ENCODE assay signal across 35 mouse cellular contexts in genomic region chr13:45059206-45059605, GRCm38 (mm10). TPM values are rescaled to one million over a fixed set of nuclear protein-coding genes. Genes with fewer than 3 reads are reported as not detected.
DNase-seq lines count a peak whose midpoint lies in the region; ATAC-seq and TF ChIP-seq lines count a peak whose summit lies in the region.
"Had no signal": no experiment of that assay in that cellular context is flagged by ENCODE, and none has a peak within 500 bp of the region (broad histone marks: within the 10 kb centered on the region; RNA-seq: fewer than 3 reads in every experiment).

No protein-coding gene starts in this region.

- intact Hi-C loops in heart, postnatal 25 days (cut with DNase I): no loop called here

- no peak for TF ChIP-seq EP300 in heart, postnatal 0 days (IDR thresholded peaks at IDR 0.05; ENCODE audit: low read depth)

- TF ChIP-seq CTCF in cerebellum, adult 2 months (IDR thresholded peaks at IDR 0.05; ENCODE audit: borderline replicate concordance, insufficient read depth, low read depth, low read length): no peak
- TF ChIP-seq CTCF in heart, postnatal 0 days (IDR thresholded peaks at IDR 0.05; ENCODE audit: low read depth): no peak
- TF ChIP-seq CTCF in brain, embryonic 14.5 days (IDR thresholded peaks at IDR 0.05; ENCODE audit: borderline replicate concordance, extremely low read depth, insufficient read depth, insufficient read length): no peak

- ATAC-seq in forebrain, embryonic 13.5 days: peak; percentile 41; the same call in 1 of the 2 replicates
- no peak for ATAC-seq in forebrain, embryonic 12.5 days (ENCODE audit: low FRiP score)
- ATAC-seq in heart, postnatal 0 days (ENCODE audit: insufficient read depth, low read depth): peak; percentile 27; the same call in 1 of the 2 replicates
- ATAC-seq: hindbrain, embryonic 16.5 days; liver, embryonic 12.5 days; liver, postnatal 0 days; midbrain, embryonic 13.5 days; Patski had no signal

- no peak for TF ChIP-seq POLR2A in cerebellum, adult 2 months (IDR thresholded peaks at IDR 0.05; ENCODE audit: borderline replicate concordance, insufficient read depth, low read length)
- TF ChIP-seq POLR2A in brain, embryonic 14.5 days (IDR thresholded peaks at IDR 0.05; ENCODE audit: borderline replicate concordance, extremely low read depth, insufficient read depth, insufficient read length, poor library complexity, severe bottlenecking): no peak

- H3K4me2 ChIP-seq in forebrain, embryonic 13.5 days: no peak overlapping the region
- no peak overlapping the region for H3K4me2 ChIP-seq in forebrain, embryonic 12.5 days
- no peak overlapping the region for H3K4me2 ChIP-seq in heart, postnatal 0 days (ENCODE audit: low read depth, low read length)
- H3K4me2 ChIP-seq: embryonic facial prominence, embryonic 12.5 days; heart, embryonic 11.5 days; kidney, embryonic 15.5 days; liver, embryonic 12.5 days; midbrain, embryonic 13.5 days; stomach, embryonic 15.5 days had no signal

- H3K9me3 ChIP-seq in forebrain, embryonic 13.5 days (replicated peaks): no peaks in the 10 kb centered on the region
- no peaks in the 10 kb centered on the region for H3K9me3 ChIP-seq in forebrain, embryonic 12.5 days
- no peaks in the 10 kb centered on the region for H3K9me3 ChIP-seq in heart, postnatal 0 days (replicated peaks; ENCODE audit: control insufficient read depth, low read length)
- H3K9me3 ChIP-seq: embryonic facial prominence, embryonic 12.5 days; G1E; kidney, embryonic 15.5 days; liver, embryonic 12.5 days; midbrain, embryonic 13.5 days; stomach, embryonic 15.5 days had no signal

- no peak overlapping the region for H3K27ac ChIP-seq in cerebellum, adult 2 months (ENCODE audit: insufficient read depth, low read length)
- no peak overlapping the region for H3K27ac ChIP-seq in forebrain, embryonic 13.5 days
- no peak overlapping the region for H3K27ac ChIP-seq in forebrain, embryonic 12.5 days
- H3K27ac ChIP-seq in heart, postnatal 0 days (ENCODE audit: low read depth): no peak overlapping the region
- H3K27ac ChIP-seq: embryonic facial prominence, embryonic 12.5 days; kidney, embryonic 15.5 days; left cerebral cortex, adult 2 months; liver, embryonic 12.5 days; midbrain, embryonic 13.5 days; stomach, embryonic 15.5 days had no signal

- no peaks in the 10 kb centered on the region for H3K36me3 ChIP-seq in forebrain, embryonic 13.5 days (ENCODE audit: poor library complexity, severe bottlenecking)
- H3K36me3 ChIP-seq in forebrain, embryonic 12.5 days (replicated peaks): no peaks in the 10 kb centered on the region
- H3K36me3 ChIP-seq in heart, postnatal 0 days (replicated peaks; ENCODE audit: control insufficient read depth, insufficient read depth, low read length): no peaks in the 10 kb centered on the region
- H3K36me3 ChIP-seq: embryonic facial prominence, embryonic 12.5 days; G1E; kidney, embryonic 15.5 days; liver, embryonic 12.5 days; midbrain, embryonic 13.5 days; stomach, embryonic 15.5 days had no signal

- H3K27me3 ChIP-seq in cerebellum, adult 2 months (ENCODE audit: control insufficient read depth, insufficient read depth, low read length): no peaks in the 10 kb centered on the region
- no peaks in the 10 kb centered on the region for H3K27me3 ChIP-seq in forebrain, embryonic 13.5 days
- 0 out of 2 replicates have a peak, but pooled peaks cover 4% of the 10 kb centered on the region for H3K27me3 ChIP-seq in forebrain, embryonic 12.5 days
- no peaks in the 10 kb centered on the region for H3K27me3 ChIP-seq in heart, postnatal 0 days (ENCODE audit: control insufficient read depth, insufficient read depth, low read length)
- H3K27me3 ChIP-seq: embryonic facial prominence, embryonic 12.5 days; kidney, embryonic 15.5 days; midbrain, embryonic 13.5 days; stomach, embryonic 15.5 days had no signal

- DNase-seq in cerebellum, adult 2 months: peak in 1 of 2 experiments; percentile 3
- DNase-seq in cerebellum, adult 9-10 months: no peak
- DNase-seq in heart, postnatal 0 days (ENCODE audit: low spot score): no peak
- no peak for DNase-seq in heart, postnatal 25 days (ENCODE audit: low spot score)
- DNase-seq in brain, embryonic 14.5 days (ENCODE audit: low read depth): peak; percentile 60
- no peak for DNase-seq in lung, postnatal 36 days
- DNase-seq: adrenal gland, postnatal 14 days; embryo, embryonic 11 days; gastrocnemius, postnatal 10 days; kidney, adult 18-20 months; kidney, postnatal 25 days; liver, postnatal 0 days; lung, postnatal 4 days; right cerebral cortex, postnatal 14 days had no signal

- H3K4me1 ChIP-seq in cerebellum, adult 2 months (ENCODE audit: control insufficient read depth, insufficient read depth, low read length): peaks cover 5% of the 10 kb centered on the region; the same call in 1 of the 2 replicates
- 0 out of 2 replicates have a peak, but pooled peaks cover 4% of the 10 kb centered on the region for H3K4me1 ChIP-seq in forebrain, embryonic 13.5 days
- no peaks in the 10 kb centered on the region for H3K4me1 ChIP-seq in forebrain, embryonic 12.5 days
- H3K4me1 ChIP-seq in heart, postnatal 0 days (ENCODE audit: control insufficient read depth, insufficient read depth): peaks cover 7% of the 10 kb centered on the region
- H3K4me1 ChIP-seq: embryonic facial prominence, embryonic 12.5 days; liver, embryonic 12.5 days; midbrain, embryonic 13.5 days; stomach, embryonic 15.5 days had no signal

- H3K9ac ChIP-seq in forebrain, embryonic 13.5 days: no peak overlapping the region
- H3K9ac ChIP-seq in forebrain, embryonic 12.5 days: no peak overlapping the region
- no peak overlapping the region for H3K9ac ChIP-seq in heart, postnatal 0 days (replicated peaks; ENCODE audit: low read depth, low read length)
- H3K9ac ChIP-seq: embryonic facial prominence, embryonic 12.5 days; kidney, embryonic 15.5 days; liver, embryonic 12.5 days; liver, postnatal 0 days; midbrain, embryonic 13.5 days; stomach, embryonic 15.5 days had no signal

- peak overlapping the region; percentile 49 for H3K4me3 ChIP-seq in cerebellum, adult 2 months (replicated peaks; ENCODE audit: insufficient read depth, low read depth, low read length)
- H3K4me3 ChIP-seq in forebrain, embryonic 13.5 days: no peak overlapping the region
- no peak overlapping the region for H3K4me3 ChIP-seq in forebrain, embryonic 12.5 days (replicated peaks)
- no peak overlapping the region for H3K4me3 ChIP-seq in heart, postnatal 0 days (ENCODE audit: low read depth, low read length)
- H3K4me3 ChIP-seq: embryonic facial prominence, embryonic 12.5 days; kidney, embryonic 15.5 days; left cerebral cortex, adult 2 months; liver, embryonic 12.5 days; megakaryocyte, embryonic 14.5 days; midbrain, embryonic 13.5 days; stomach, embryonic 15.5 days had no signal

- 16% methylated on average over 17 of the region's 17 CpGs for whole genome bisulfite sequencing in cerebellum, adult 2 months
- WGBS in forebrain, embryonic 13.5 days: 82% methylated on average over 17 of the region's 17 CpGs
- 88% methylated on average over 17 of the region's 17 CpGs for WGBS in forebrain, embryonic 12.5 days
- 49% methylated on average over 17 of the region's 17 CpGs for WGBS in heart, postnatal 0 days

RNA-seq across cellular contexts. Expression of gene Gm9817, which starts 19.3 kb away (rescaled TPM):
- 0.03 TPM in 1 of 2 replicates, not detected in the other for polyA plus RNA-seq in cerebellum, adult 2 months (2012; rRNA removed)
- polyA plus RNA-seq in forebrain, embryonic 13.5 days (2015; fragmentation: Nextera tagmentation; extraction: Ambion mirVana): not detected in 2 replicates
- polyA plus RNA-seq in forebrain, embryonic 12.5 days (2016; fragmentation: Nextera tagmentation; extraction: Ambion mirVana): not detected in 2 replicates
- total RNA-seq in heart, postnatal 0 days (2014; rRNA removed; ENCODE audit: low replicate concordance): not detected in 2 replicates
- polyA plus RNA-seq in heart, postnatal 0 days (2015; fragmentation: Nextera tagmentation; extraction: Ambion mirVana): 0.11 TPM in 1 of 2 replicates, not detected in the other
- total RNA-seq in heart, postnatal 25 days (2021): under 1 TPM; 0.17 to 0.18 TPM
- polyA plus RNA-seq in brain, embryonic 14.5 days (2012; rRNA removed): 0.06 and 0.10 TPM in 2 replicates
- total RNA-seq: adrenal gland, postnatal 14 days; granulocyte monocyte progenitor cell, adult 5-6 weeks; layer of hippocampus, adult 18-20 months; left cerebral cortex, adult 2 months; left cerebral cortex, postnatal 36 days; monocyte, adult 5-6 weeks had no signal
- polyA plus RNA-seq: embryonic facial prominence, embryonic 12.5 days; heart, embryonic 11.5 days; hindbrain, embryonic 11.5 days; intestine, embryonic 14.5 days; kidney, embryonic 15.5 days; liver, embryonic 12.5 days; liver, postnatal 0 days; lung, embryonic 16.5 days; midbrain, embryonic 13.5 days; neural tube, embryonic 14.5 days; Patski had no signal

RNA-seq across cellular contexts. Expression of gene Dtnbp1, which starts 57.3 kb away (rescaled TPM):
- 89.8 and 109 TPM in 2 replicates for polyA plus RNA-seq in cerebellum, adult 2 months (2012; rRNA removed)
- 95.4 and 104 TPM in 2 replicates for polyA plus RNA-seq in forebrain, embryonic 13.5 days (2015; fragmentation: Nextera tagmentation; extraction: Ambion mirVana)
- 86.7 and 87.1 TPM in 2 replicates for polyA plus RNA-seq in forebrain, embryonic 12.5 days (2016; fragmentation: Nextera tagmentation; extraction: Ambion mirVana)
- total RNA-seq in heart, postnatal 0 days (2014; rRNA removed; ENCODE audit: low replicate concordance): 51.1 and 53.7 TPM in 2 replicates
- 84.5 and 86.0 TPM in 2 replicates for polyA plus RNA-seq in heart, postnatal 0 days (2015; fragmentation: Nextera tagmentation; extraction: Ambion mirVana)
- 10 to 100 TPM; 84.2 to 88.3 TPM for total RNA-seq in heart, postnatal 25 days (2021)
- polyA plus RNA-seq in brain, embryonic 14.5 days (2012; rRNA removed): 120 and 138 TPM in 2 replicates
